Mouse (Mus musculus) adrenal gland, adult 18-20 months (tissue): ENCODE measurements around the gene Vmn1r203. TPM values are rescaled to one million over a fixed set of nuclear protein-coding genes. Genes with fewer than 3 reads are reported as not detected.
"Not testable (repeated sequence)": the region's sequence is repeated elsewhere in the genome, so short reads cannot be mapped to it uniquely, and the experiment has no call there.

ENCODE experiments used
- DNase-seq, 2 experiments: peaks; one replicate each; pipeline ENCODE4 v3.0.0; 2021 to 2022; ENCODE audit warnings: low spot score in 2 of 2
- long read RNA-seq, 2 experiments: library from polyadenylated mRNA; stranded (forward); transcript quantifications; one replicate each; pipeline ENCODE4 v2.0.0; 2021
- total RNA-seq, 2 experiments: library from RNA; stranded (reverse); gene quantifications; 1 replicate in 1 of 2; 2 replicates in 1 of 2; pipeline ENCODE4 v1.2.3; 2021

The Vmn1r203 gene
- total RNA-seq = not detected
- long read RNA-seq, experiment 1 = 0 reads
- long read RNA-seq, experiment 2 = 0 reads

DNA sequence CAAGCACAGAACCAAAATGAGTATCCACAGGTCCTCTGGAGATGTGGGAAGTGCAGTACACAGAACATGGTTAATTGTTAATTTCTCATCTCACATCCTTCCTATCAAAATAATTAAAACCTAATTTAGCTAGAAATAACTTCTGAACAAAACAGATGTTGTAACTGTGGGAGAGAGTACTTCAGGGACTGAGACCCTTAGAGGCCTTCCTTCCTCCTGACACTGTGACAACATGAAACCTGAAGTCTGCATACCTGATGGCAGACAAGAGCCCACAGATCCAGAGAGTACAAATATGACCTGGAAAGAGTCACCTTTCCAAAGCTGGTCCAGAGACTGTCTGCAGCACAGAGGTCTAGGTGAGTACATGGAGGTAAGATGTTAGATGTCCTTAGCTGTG, at the start of gene Vmn1r203:
Gene Vmn1r203, plus strand, starts transcription at position 301 of the 400 bp plus-strand sequence.
- DNase-seq = no peak

DNA sequence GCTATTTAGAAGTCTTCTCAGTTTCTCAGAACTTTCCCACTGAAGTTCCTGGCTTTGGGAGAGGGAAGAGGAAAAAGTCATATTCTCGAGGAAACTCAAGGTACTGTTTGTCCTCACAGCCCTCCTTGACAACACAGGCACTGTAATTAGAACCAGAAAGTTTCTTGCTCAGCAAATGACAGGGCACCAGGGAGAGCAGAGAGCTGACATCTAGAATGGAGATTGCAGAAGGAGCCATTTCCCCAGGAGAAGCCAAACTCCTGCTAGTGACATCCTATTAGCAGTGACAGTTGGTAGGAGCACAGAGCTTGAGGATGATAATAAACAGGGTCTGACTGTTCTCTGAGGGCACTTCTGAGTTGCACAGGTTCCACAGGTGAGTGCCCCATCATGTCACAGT, 46.3 kb upstream of the Vmn1r203 start, which contains the start of gene Vmn1r201:
Gene Vmn1r201, plus strand, starts transcription at position 301 of the 400 bp plus-strand sequence.
- DNase-seq = no peak

GRCm38 (mm10) chr13:22502431-22502830, 15.5 kb upstream of the Vmn1r203 start:
- no peak for DNase-seq

- DNase-seq = no peak
Observed at GRCm38 (mm10) chr13:22505281-22505680, 12.6 kb upstream of the Vmn1r203 start, which contains the start of gene Vmn1r202. Gene Vmn1r202, minus strand, starts transcription at chr13:22505381.

DNA sequence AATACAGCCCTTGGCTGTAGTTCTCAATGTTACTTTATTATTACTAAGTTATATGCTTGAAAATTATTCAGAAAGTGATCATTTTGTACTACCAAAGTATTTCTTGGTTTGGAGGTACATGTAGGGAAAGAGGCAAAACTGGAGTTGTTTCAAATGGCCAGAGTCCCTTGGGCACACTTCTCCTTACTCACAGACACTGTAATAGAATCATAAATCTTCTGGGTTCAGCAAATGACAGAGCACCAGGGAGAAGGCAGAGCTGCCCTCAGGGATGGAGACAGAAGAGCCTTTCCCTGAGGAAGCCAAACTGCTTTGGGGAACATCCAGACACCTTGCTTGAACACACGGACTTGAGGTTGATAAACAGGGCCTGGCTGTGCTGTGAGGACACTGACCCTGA, 35.0 kb downstream of the Vmn1r203 start, which contains the start of gene Vmn1r204:
Gene Vmn1r204, plus strand, starts transcription at position 301 of the 400 bp plus-strand sequence.
- not testable (repeated sequence) for DNase-seq

DNA sequence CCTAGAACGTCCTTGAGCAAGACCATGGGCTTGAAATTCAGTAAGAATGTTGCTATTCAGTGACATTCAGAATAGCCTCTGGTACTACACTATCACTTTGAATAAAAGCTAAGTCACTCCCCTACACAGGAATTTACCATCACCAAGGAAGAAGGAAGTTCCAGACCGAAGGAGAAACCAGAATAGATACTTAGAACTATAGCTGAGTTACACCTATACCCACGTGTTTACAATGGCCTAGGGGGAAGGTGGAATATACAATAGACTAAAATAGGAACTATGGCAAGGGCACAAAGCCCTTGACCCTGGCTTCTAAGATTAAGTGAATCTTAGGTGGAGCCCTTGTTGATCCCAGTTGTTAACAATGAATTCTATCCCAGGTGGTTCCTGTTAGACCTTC, 57.0 kb downstream of the Vmn1r203 start:
- not testable (repeated sequence) for DNase-seq

Other genes with a start within 250 kb of the Vmn1r203 start
- gene Vmn1r195, start 247.6 kb upstream of the Vmn1r203 start, total RNA-seq = not detected
- not detected for gene Vmn1r196, start 228.2 kb upstream of the Vmn1r203 start, total RNA-seq
- not detected for gene Vmn1r197, start 193.5 kb upstream of the Vmn1r203 start, total RNA-seq
- gene Vmn1r198, start 167.8 kb upstream of the Vmn1r203 start, total RNA-seq = not detected
- gene Vmn1r199, start 138.3 kb upstream of the Vmn1r203 start, total RNA-seq = not detected
- not detected for gene Vmn1r200, start 127.7 kb upstream of the Vmn1r203 start, total RNA-seq
- gene Vmn1r201, start 46.2 kb upstream of the Vmn1r203 start, total RNA-seq = not detected
- gene Vmn1r202, start 12.7 kb upstream of the Vmn1r203 start, total RNA-seq = not detected
- not detected for gene Vmn1r204, start 35.1 kb downstream of the Vmn1r203 start, total RNA-seq
- gene Vmn1r205, start 74.9 kb downstream of the Vmn1r203 start, total RNA-seq = not detected
- not detected for gene Vmn1r206, start 106.1 kb downstream of the Vmn1r203 start, total RNA-seq
- not detected for gene Vmn1r207-ps, start 211.5 kb downstream of the Vmn1r203 start, total RNA-seq